Mouse (Mus musculus) stomach, embryonic 15.5 days (tissue): Measurements from ENCODE around the gene Gm45234. TPM values are rescaled to one million over a fixed set of nuclear protein-coding genes. Genes with fewer than 3 reads are reported as not detected.
A peak's percentile ranks its signal among the peaks of the same experiment; 100 is the strongest.
"Not testable (repeated sequence)": the region's sequence is repeated elsewhere in the genome, so short reads cannot be mapped to it uniquely, and the experiment has no call there.

Experiments used
- ATAC-seq: fragments of 200-750 bp; cut with Nextera tagmentation; 2 replicates; pipeline ENCODE4 v1.8.0; 2017; ENCODE audit warnings: low read depth, moderate number of reproducible peaks, moderate TSS enrichment; ENCODE audit not compliant: insufficient read depth, low FRiP score
- H3K27ac ChIP-seq: fragments of 300-500 bp; sonication (generic); 2 replicates; pipeline ENCODE4 v1.5.1; 2015; ENCODE audit warnings: mild to moderate bottlenecking, inconsistent platforms
- H3K27me3 ChIP-seq: fragments of 300-500 bp; sonication (generic); replicated peaks from 2 replicates; pipeline ENCODE4 v1.6.1; 2015; ENCODE audit warnings: inconsistent platforms
- H3K36me3 ChIP-seq: fragments of 300-500 bp; sonication (generic); 2 replicates; pipeline ENCODE4 v1.6.1; 2015; ENCODE audit warnings: inconsistent platforms
- H3K4me1 ChIP-seq: fragments of 300-500 bp; sonication (generic); 2 replicates; pipeline ENCODE4 v1.6.1; 2015; ENCODE audit warnings: inconsistent platforms
- H3K4me2 ChIP-seq: fragments of 300-500 bp; sonication (generic); 2 replicates; pipeline ENCODE4 v1.6.1; 2015; ENCODE audit warnings: mild to moderate bottlenecking, inconsistent platforms
- H3K4me3 ChIP-seq: fragments of 300-500 bp; sonication (generic); replicated peaks from 2 replicates; pipeline ENCODE4 v1.5.1; 2015; ENCODE audit warnings: inconsistent platforms
- H3K9ac ChIP-seq: fragments of 300-500 bp; sonication (generic); 2 replicates; pipeline ENCODE4 v1.6.1; 2015; ENCODE audit warnings: inconsistent platforms
- H3K9me3 ChIP-seq: fragments of 300-500 bp; sonication (generic); 2 replicates; pipeline ENCODE4 v1.6.1; 2016; ENCODE audit warnings: inconsistent platforms
- WGBS: fragments of 180-500 bp; shearing (Covaris S2); methylation state at CpG from one replicate; pipeline ENCODE4 v1.1.7; 2015; 5-methylcytosine and 5-hydroxymethylcytosine counted together
- polyA plus RNA-seq: library from polyadenylated mRNA; unstranded; fragments of >200 nt; fragmentation: Nextera tagmentation; extraction: Ambion mirVana; gene quantifications from 2 replicates; pipeline ENCODE4 v1.2.1, GENCODE M21; 2015

Gene Gm45234
- not detected in 2 replicates for polyA plus RNA-seq

- peak; percentile 57; the same call in 1 of the 2 replicates for ATAC-seq
- Histone ChIP-seq H3K27me3 (no peaks in the 10 kb centered on the region), H3K36me3 (no peaks in the 10 kb centered on the region), H3K4me3 (peak within 1 kb of the TSS; percentile 75), H3K9me3 (no peaks in the 10 kb centered on the region), H3K4me2 (peak within 1 kb of the TSS; percentile 61), H3K4me1 (peaks cover 49% of the 10 kb centered on the region), H3K9ac (peak within 1 kb of the TSS; percentile 76), H3K27ac (peak within 1 kb of the TSS; percentile 96)
- WGBS = under 1% methylated on average over 51 of the region's 100 CpGs
Observed at GRCm38 (mm10) chr6:124755831-124756595, at the start of gene Gm45234, which contains the start of gene Atn1. Gene Gm45234, minus strand, starts transcription at chr6:124756021. Gene Atn1, minus strand, starts transcription at chr6:124756524.

GRCm38 (mm10) chr6:124804341-124804740 lies 48.5 kb upstream of the Gm45234 start:
- H3K4me1 ChIP-seq = peaks cover 15% of the 10 kb centered on the region
- H3K4me3 ChIP-seq = no peak overlapping the region
- H3K36me3 ChIP-seq = no peaks in the 10 kb centered on the region
- 82% methylated on average over 3 of the region's 3 CpGs for WGBS
- H3K27ac ChIP-seq = no peak overlapping the region
- no peak overlapping the region for H3K9ac ChIP-seq
- H3K9me3 ChIP-seq = no peaks in the 10 kb centered on the region
- no peak for ATAC-seq
- H3K4me2 ChIP-seq = no peak overlapping the region
- no peaks in the 10 kb centered on the region for H3K27me3 ChIP-seq

GRCm38 (mm10) chr6:124803691-124804090 lies 47.9 kb upstream of the Gm45234 start:
- H3K4me3 ChIP-seq, H3K9ac ChIP-seq, H3K4me2 ChIP-seq, H3K36me3 ChIP-seq, H3K27me3 ChIP-seq, H3K27ac ChIP-seq, H3K9me3 ChIP-seq, ATAC-seq: not testable (repeated sequence)
- 93% methylated on average over 4 of the region's 4 CpGs for WGBS
- peaks cover 14% of the 10 kb centered on the region for H3K4me1 ChIP-seq

- Histone ChIP-seq H3K9me3 (no peaks in the 10 kb centered on the region), H3K4me3 (no peak overlapping the region), H3K27ac (no peak overlapping the region), H3K27me3 (no peaks in the 10 kb centered on the region), H3K36me3 (no peaks in the 10 kb centered on the region), H3K9ac (no peak overlapping the region), H3K4me2 (no peak overlapping the region), H3K4me1 (peaks cover 12% of the 10 kb centered on the region)
- no peak for ATAC-seq
- WGBS = 82% methylated on average over 3 of the region's 3 CpGs
Observed at GRCm38 (mm10) chr6:124803061-124803460, 47.2 kb upstream of the Gm45234 start.

- not testable (repeated sequence) for H3K9me3 ChIP-seq, H3K27ac ChIP-seq, H3K27me3 ChIP-seq, H3K9ac ChIP-seq, H3K4me1 ChIP-seq, H3K36me3 ChIP-seq, ATAC-seq
- WGBS = 16% methylated on average over 6 of the region's 9 CpGs
- 0 out of 2 replicates have a peak overlapping the region, but pooled peaks have one; percentile 30 for H3K4me2 ChIP-seq
- peak overlapping the region; percentile 21 for H3K4me3 ChIP-seq
Observed at GRCm38 (mm10) chr6:124802400-124802799, 46.6 kb upstream of the Gm45234 start.

- 68% methylated on average over 2 of the region's 2 CpGs for WGBS
- no peak for ATAC-seq
- Histone ChIP-seq H3K4me1 (no peaks in the 10 kb centered on the region), H3K9me3 (no peaks in the 10 kb centered on the region), H3K27ac (peak overlapping the region; percentile 59; the same call in 1 of the 2 replicates), H3K9ac (no peak overlapping the region), H3K4me3 (no peak overlapping the region), H3K4me2 (no peak overlapping the region), H3K27me3 (no peaks in the 10 kb centered on the region), H3K36me3 (no peaks in the 10 kb centered on the region)
Observed at GRCm38 (mm10) chr6:124796200-124796599, 40.4 kb upstream of the Gm45234 start.

GRCm38 (mm10) chr6:124795781-124796180 lies 40.0 kb upstream of the Gm45234 start:
- whole genome bisulfite sequencing = 75% methylated on average over 4 of the region's 4 CpGs
- ATAC-seq = no peak
- Histone ChIP-seq H3K27me3 (no peaks in the 10 kb centered on the region), H3K4me2 (no peak overlapping the region), H3K27ac (peak overlapping the region; percentile 59; the same call in 1 of the 2 replicates), H3K4me3 (no peak overlapping the region), H3K4me1 (no peaks in the 10 kb centered on the region), H3K36me3 (no peaks in the 10 kb centered on the region), H3K9ac (no peak overlapping the region), H3K9me3 (no peaks in the 10 kb centered on the region)

GRCm38 (mm10) chr6:124791911-124792310 lies 36.1 kb upstream of the Gm45234 start:
- H3K4me2 ChIP-seq = no peak overlapping the region
- H3K36me3 ChIP-seq = no peaks in the 10 kb centered on the region
- H3K27me3 ChIP-seq = no peaks in the 10 kb centered on the region
- ATAC-seq = no peak
- H3K9ac ChIP-seq = no peak overlapping the region
- no peaks in the 10 kb centered on the region for H3K4me1 ChIP-seq
- H3K27ac ChIP-seq = no peak overlapping the region
- H3K9me3 ChIP-seq = no peaks in the 10 kb centered on the region
- 84% methylated on average over 3 of the region's 3 CpGs for WGBS
- H3K4me3 ChIP-seq = no peak overlapping the region

GRCm38 (mm10) chr6:124790121-124790520 lies 34.3 kb upstream of the Gm45234 start:
- Histone ChIP-seq H3K27ac (no peak overlapping the region), H3K4me2 (no peak overlapping the region), H3K36me3 (no peaks in the 10 kb centered on the region), H3K9ac (no peak overlapping the region), H3K27me3 (no peaks in the 10 kb centered on the region), H3K4me1 (no peaks in the 10 kb centered on the region), H3K9me3 (no peaks in the 10 kb centered on the region), H3K4me3 (no peak overlapping the region)
- 50% methylated on average over 4 of the region's 4 CpGs for WGBS
- ATAC-seq = no peak

GRCm38 (mm10) chr6:124789519-124789918 lies 33.7 kb upstream of the Gm45234 start:
- no peaks in the 10 kb centered on the region for H3K36me3 ChIP-seq
- H3K27me3 ChIP-seq = no peaks in the 10 kb centered on the region
- 83% methylated on average over 4 of the region's 4 CpGs for WGBS
- H3K9me3 ChIP-seq = no peaks in the 10 kb centered on the region
- no peak overlapping the region for H3K9ac ChIP-seq
- no peak overlapping the region for H3K4me2 ChIP-seq
- H3K4me3 ChIP-seq = no peak overlapping the region
- no peak for ATAC-seq
- no peak overlapping the region for H3K27ac ChIP-seq
- H3K4me1 ChIP-seq = no peaks in the 10 kb centered on the region

- H3K9ac ChIP-seq = no peak overlapping the region
- H3K4me1 ChIP-seq = peaks cover under 1% of the 10 kb centered on the region; the same call in 1 of the 2 replicates
- ATAC-seq = no peak
- no peak overlapping the region for H3K4me2 ChIP-seq
- no peaks in the 10 kb centered on the region for H3K9me3 ChIP-seq
- 68% methylated on average over 10 of the region's 10 CpGs for WGBS
- H3K4me3 ChIP-seq = no peak overlapping the region
- no peaks in the 10 kb centered on the region for H3K36me3 ChIP-seq
- H3K27ac ChIP-seq = no peak overlapping the region
- no peaks in the 10 kb centered on the region for H3K27me3 ChIP-seq
Observed at GRCm38 (mm10) chr6:124787722-124788121, 31.9 kb upstream of the Gm45234 start.

GRCm38 (mm10) chr6:124786756-124787420 lies 31.1 kb upstream of the Gm45234 start:
- no peaks in the 10 kb centered on the region for H3K36me3 ChIP-seq
- no peak overlapping the region for H3K27ac ChIP-seq
- H3K4me1 ChIP-seq = peaks cover 4% of the 10 kb centered on the region; the same call in 1 of the 2 replicates
- H3K27me3 ChIP-seq = no peaks in the 10 kb centered on the region
- no peak overlapping the region for H3K4me2 ChIP-seq
- no peak overlapping the region for H3K9ac ChIP-seq
- H3K4me3 ChIP-seq = no peak overlapping the region
- no peaks in the 10 kb centered on the region for H3K9me3 ChIP-seq
- WGBS = 50% methylated on average over 8 of the region's 8 CpGs
- no peak for ATAC-seq
